Mouse (Mus musculus): ENCODE data around the gene Prex1. TPM values are rescaled to one million over a fixed set of nuclear protein-coding genes. Genes with fewer than 3 reads are reported as not detected.

Gene Prex1
- polyA plus RNA-seq, 1 experiment from 2014 or later, result 11.3 TPM

- H3K4me3 ChIP-seq (ENCODE audit: low read depth, low read length), result no peak overlapping the region
- 85% methylated on average over 12 of the region's 12 CpGs for WGBS
- ATAC-seq (replicated peaks; ENCODE audit: low FRiP score, low TSS enrichment, low read depth), result no peak
- no peaks in the 10 kb centered on the region for H3K27me3 ChIP-seq (replicated peaks; ENCODE audit: control insufficient read depth, insufficient read depth, low read length)
- H3K36me3 ChIP-seq (ENCODE audit: control insufficient read depth, insufficient read depth, low read length), result no peaks in the 10 kb centered on the region
- H3K9ac ChIP-seq (ENCODE audit: low read length), result no peak overlapping the region
- no peaks in the 10 kb centered on the region for H3K4me1 ChIP-seq (replicated peaks; ENCODE audit: control insufficient read depth, insufficient read depth, low read length)
- DNase-seq (ENCODE audit: low spot score), result no peak
- no peak overlapping the region for H3K4me2 ChIP-seq (ENCODE audit: low read length)
- H3K9me3 ChIP-seq (ENCODE audit: control insufficient read depth, low read length), result no peaks in the 10 kb centered on the region
- no peak overlapping the region for H3K27ac ChIP-seq (ENCODE audit: low read depth)
These were observed 115.0 kb downstream of the Prex1 start for GRCm38 (mm10) chr2:166598453-166599155.

GRCm38 (mm10) chr2:166597763-166598162 lies 115.9 kb downstream of the Prex1 start:
- no peak for ATAC-seq (replicated peaks; ENCODE audit: low FRiP score, low TSS enrichment, low read depth)
- H3K4me3 ChIP-seq (ENCODE audit: low read depth, low read length), result no peak overlapping the region
- WGBS, result 81% methylated on average over 6 of the region's 6 CpGs
- no peak overlapping the region for H3K9ac ChIP-seq (ENCODE audit: low read length)
- H3K4me2 ChIP-seq (ENCODE audit: low read length), result no peak overlapping the region
- H3K4me1 ChIP-seq (replicated peaks; ENCODE audit: control insufficient read depth, insufficient read depth, low read length), result no peaks in the 10 kb centered on the region
- H3K9me3 ChIP-seq (ENCODE audit: control insufficient read depth, low read length), result no peaks in the 10 kb centered on the region
- H3K27me3 ChIP-seq (replicated peaks; ENCODE audit: control insufficient read depth, insufficient read depth, low read length), result no peaks in the 10 kb centered on the region
- no peak overlapping the region for H3K27ac ChIP-seq (ENCODE audit: low read depth)
- no peak for DNase-seq (ENCODE audit: low spot score)
- no peaks in the 10 kb centered on the region for H3K36me3 ChIP-seq (ENCODE audit: control insufficient read depth, insufficient read depth, low read length)

DNA sequence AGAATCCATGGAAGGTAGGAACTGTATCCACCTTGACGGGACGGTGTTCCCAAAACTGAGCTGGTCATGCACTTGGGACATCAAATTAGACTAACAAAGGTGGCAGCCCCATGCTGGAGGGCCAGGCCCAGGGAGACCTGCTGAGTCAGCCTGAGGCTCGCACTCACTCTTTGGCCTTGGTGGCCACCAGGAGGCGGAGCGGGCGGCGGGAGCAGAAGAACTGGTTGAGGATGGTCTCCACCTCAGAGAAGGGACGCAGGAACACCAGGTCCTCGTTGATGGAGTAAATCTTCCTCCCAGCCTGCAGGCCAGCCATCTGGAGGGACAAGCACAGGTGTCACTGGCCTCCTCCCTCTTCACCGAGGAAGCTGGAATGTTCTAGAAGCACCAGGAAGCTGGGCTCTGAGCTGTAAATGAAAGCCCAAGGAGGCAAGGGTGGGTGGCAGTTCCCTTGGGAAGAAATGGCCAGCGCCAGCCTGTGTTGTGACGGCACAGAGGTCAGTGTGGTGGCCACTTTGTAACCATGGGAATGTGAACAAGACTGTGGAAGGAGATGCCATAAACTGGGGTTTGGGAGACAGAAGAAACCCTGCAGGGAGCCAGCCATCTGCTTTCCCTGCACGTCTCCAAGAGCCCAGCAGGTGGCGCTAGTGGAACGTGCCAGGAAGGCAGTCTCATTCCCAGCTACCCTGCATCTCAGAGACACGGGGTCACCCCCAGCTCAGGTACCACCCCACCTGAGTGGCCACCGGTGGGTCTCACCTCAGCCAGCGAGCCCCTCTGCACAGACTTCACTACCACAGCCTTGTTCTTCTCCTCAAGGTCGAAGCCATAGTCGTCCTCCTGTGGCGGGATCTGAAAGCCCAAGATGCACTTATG lies 121.4 kb downstream of the Prex1 start:
- Histone ChIP-seq H3K4me3 (ENCODE audit: low read depth, low read length) (no peak overlapping the region), H3K27ac (ENCODE audit: low read depth) (no peak overlapping the region), H3K27me3 (replicated peaks; ENCODE audit: control insufficient read depth, insufficient read depth, low read length) (no peaks in the 10 kb centered on the region), H3K4me2 (ENCODE audit: low read length) (no peak overlapping the region), H3K4me1 (replicated peaks; ENCODE audit: control insufficient read depth, insufficient read depth, low read length) (no peaks in the 10 kb centered on the region), H3K9ac (ENCODE audit: low read length) (no peak overlapping the region), H3K9me3 (ENCODE audit: control insufficient read depth, low read length) (no peaks in the 10 kb centered on the region), H3K36me3 (ENCODE audit: control insufficient read depth, insufficient read depth, low read length) (no peaks in the 10 kb centered on the region)
- ATAC-seq (replicated peaks; ENCODE audit: low FRiP score, low TSS enrichment, low read depth) (no peak; the same call in 1 of the 2 replicates), DNase-seq (ENCODE audit: low spot score) (peak; percentile 93)
- WGBS, result 45% methylated on average over 21 of the region's 21 CpGs

DNA sequence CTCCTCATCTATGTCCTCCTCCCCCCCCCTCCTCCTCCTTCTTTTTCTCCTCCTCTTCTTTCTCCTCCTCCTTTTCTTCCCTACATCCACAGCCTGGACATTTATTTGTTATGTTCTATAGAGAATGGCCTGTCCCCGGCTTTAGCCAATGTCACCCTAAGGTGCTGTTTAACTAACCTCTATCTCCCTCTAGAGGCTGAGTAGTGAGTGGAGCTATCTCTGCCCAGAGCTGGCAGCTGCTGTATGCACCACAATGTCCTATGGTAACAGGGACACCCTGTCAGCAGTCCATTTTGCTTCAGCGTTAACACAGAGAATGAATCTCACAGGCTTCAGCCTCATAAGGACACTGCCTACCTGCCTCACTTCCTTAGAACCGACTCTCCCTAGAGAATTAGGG lies 129.1 kb downstream of the Prex1 start:
- Histone ChIP-seq H3K4me3 (ENCODE audit: low read depth, low read length) (no peak overlapping the region), H3K9ac (ENCODE audit: low read length) (no peak overlapping the region), H3K27me3 (replicated peaks; ENCODE audit: control insufficient read depth, insufficient read depth, low read length) (no peaks in the 10 kb centered on the region), H3K27ac (ENCODE audit: low read depth) (no peak overlapping the region), H3K36me3 (ENCODE audit: control insufficient read depth, insufficient read depth, low read length) (0 out of 2 replicates have a peak, but pooled peaks cover 4% of the 10 kb centered on the region), H3K9me3 (ENCODE audit: control insufficient read depth, low read length) (no peaks in the 10 kb centered on the region), H3K4me2 (ENCODE audit: low read length) (no peak overlapping the region), H3K4me1 (replicated peaks; ENCODE audit: control insufficient read depth, insufficient read depth, low read length) (no peaks in the 10 kb centered on the region)
- DNase-seq (ENCODE audit: low spot score) (no peak), ATAC-seq (replicated peaks; ENCODE audit: low FRiP score, low TSS enrichment, low read depth) (no peak)
- 73% methylated on average over 3 of the region's 3 CpGs for WGBS

GRCm38 (mm10) chr2:166583292-166583691 lies 130.3 kb downstream of the Prex1 start:
- Histone ChIP-seq H3K27me3 (replicated peaks; ENCODE audit: control insufficient read depth, insufficient read depth, low read length) (no peaks in the 10 kb centered on the region), H3K9me3 (ENCODE audit: control insufficient read depth, low read length) (no peaks in the 10 kb centered on the region), H3K9ac (ENCODE audit: low read length) (no peak overlapping the region), H3K4me1 (replicated peaks; ENCODE audit: control insufficient read depth, insufficient read depth, low read length) (no peaks in the 10 kb centered on the region), H3K4me2 (ENCODE audit: low read length) (no peak overlapping the region), H3K4me3 (ENCODE audit: low read depth, low read length) (no peak overlapping the region), H3K27ac (ENCODE audit: low read depth) (no peak overlapping the region), H3K36me3 (ENCODE audit: control insufficient read depth, insufficient read depth, low read length) (0 out of 2 replicates have a peak, but pooled peaks cover 4% of the 10 kb centered on the region)
- 97% methylated on average over 5 of the region's 5 CpGs for WGBS
- DNase-seq (ENCODE audit: low spot score) (no peak), ATAC-seq (replicated peaks; ENCODE audit: low FRiP score, low TSS enrichment, low read depth) (no peak)

DNA sequence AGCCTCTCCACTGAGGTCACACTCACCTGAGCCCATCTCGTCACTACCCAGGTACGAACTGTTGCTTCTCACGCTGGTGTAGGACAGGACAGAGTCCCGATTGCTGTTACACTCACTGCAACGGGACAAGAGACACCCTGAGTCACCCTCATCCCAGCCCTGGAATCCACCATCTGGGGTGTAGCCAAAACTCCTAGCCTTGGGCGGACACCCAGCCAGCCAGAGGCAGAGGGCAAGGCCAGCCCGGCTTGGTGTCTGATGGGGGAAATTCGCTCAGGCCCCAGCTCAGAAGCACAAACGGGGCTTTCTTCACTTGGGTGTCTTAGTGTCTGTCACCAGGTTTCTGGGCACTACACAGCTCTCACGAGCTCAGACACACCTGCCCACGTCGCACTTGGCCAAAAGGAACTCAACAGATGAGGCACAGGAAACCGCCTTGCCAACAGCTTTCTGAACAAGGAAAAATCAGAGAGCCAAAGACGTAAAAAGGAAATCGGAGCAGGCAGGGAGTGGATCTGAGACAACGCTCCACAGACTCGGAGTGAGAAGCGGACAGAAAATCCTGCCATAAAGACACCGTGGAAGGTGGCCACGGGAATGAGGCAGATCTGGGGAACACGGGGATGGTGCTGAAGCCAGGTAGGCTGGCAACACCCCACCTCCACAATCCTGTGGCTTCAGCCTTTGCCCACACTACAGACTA lies 131.6 kb downstream of the Prex1 start:
- no peaks in the 10 kb centered on the region for H3K27me3 ChIP-seq (replicated peaks; ENCODE audit: control insufficient read depth, insufficient read depth, low read length)
- ATAC-seq (replicated peaks; ENCODE audit: low FRiP score, low TSS enrichment, low read depth) (no peak), DNase-seq (ENCODE audit: low spot score) (no peak)
- no peak overlapping the region for H3K9ac ChIP-seq (ENCODE audit: low read length)
- no peak overlapping the region for H3K4me2 ChIP-seq (ENCODE audit: low read length)
- 91% methylated on average over 21 of the region's 21 CpGs for WGBS
- H3K36me3 ChIP-seq (ENCODE audit: control insufficient read depth, insufficient read depth, low read length), result 0 out of 2 replicates have a peak, but pooled peaks cover 4% of the 10 kb centered on the region
- H3K4me3 ChIP-seq (ENCODE audit: low read depth, low read length), result no peak overlapping the region
- no peaks in the 10 kb centered on the region for H3K9me3 ChIP-seq (ENCODE audit: control insufficient read depth, low read length)
- no peak overlapping the region for H3K27ac ChIP-seq (ENCODE audit: low read depth)
- H3K4me1 ChIP-seq (replicated peaks; ENCODE audit: control insufficient read depth, insufficient read depth, low read length), result no peaks in the 10 kb centered on the region

- Histone ChIP-seq H3K4me2 (ENCODE audit: low read length) (no peak overlapping the region), H3K27me3 (replicated peaks; ENCODE audit: control insufficient read depth, insufficient read depth, low read length) (no peaks in the 10 kb centered on the region), H3K27ac (ENCODE audit: low read depth) (no peak overlapping the region), H3K9ac (ENCODE audit: low read length) (no peak overlapping the region), H3K9me3 (ENCODE audit: control insufficient read depth, low read length) (no peaks in the 10 kb centered on the region), H3K4me1 (replicated peaks; ENCODE audit: control insufficient read depth, insufficient read depth, low read length) (no peaks in the 10 kb centered on the region), H3K36me3 (ENCODE audit: control insufficient read depth, insufficient read depth, low read length) (0 out of 2 replicates have a peak, but pooled peaks cover 4% of the 10 kb centered on the region), H3K4me3 (ENCODE audit: low read depth, low read length) (no peak overlapping the region)
- ATAC-seq (replicated peaks; ENCODE audit: low FRiP score, low TSS enrichment, low read depth), result no peak
- DNase-seq (ENCODE audit: low spot score), result no peak
- WGBS, result 87% methylated on average over 5 of the region's 5 CpGs
These were observed 133.8 kb downstream of the Prex1 start for GRCm38 (mm10) chr2:166579793-166580192.

DNA sequence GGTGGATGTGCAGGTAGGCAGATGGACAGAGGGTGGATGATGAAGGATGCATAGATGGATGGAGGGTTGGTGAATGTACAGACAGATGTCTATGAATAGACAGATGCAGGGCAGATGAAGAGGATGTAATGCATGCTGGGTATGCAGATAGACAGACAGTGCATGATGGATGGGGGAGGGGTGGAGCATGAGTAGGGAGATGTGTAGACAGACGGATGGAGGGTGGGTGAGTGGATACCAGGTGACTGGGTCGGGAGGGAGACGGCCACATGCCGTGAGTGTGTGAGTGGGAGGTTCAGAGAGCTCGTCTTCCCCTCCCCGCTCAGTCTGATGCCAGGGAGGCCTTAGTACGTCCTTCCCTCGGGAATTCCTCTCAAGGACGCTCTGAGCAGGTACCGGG lies 134.3 kb downstream of the Prex1 start:
- H3K9me3 ChIP-seq (ENCODE audit: control insufficient read depth, low read length), result no peaks in the 10 kb centered on the region
- 0 out of 2 replicates have a peak, but pooled peaks cover 4% of the 10 kb centered on the region for H3K36me3 ChIP-seq (ENCODE audit: control insufficient read depth, insufficient read depth, low read length)
- no peak overlapping the region for H3K27ac ChIP-seq (ENCODE audit: low read depth)
- no peak overlapping the region for H3K4me3 ChIP-seq (ENCODE audit: low read depth, low read length)
- H3K4me2 ChIP-seq (ENCODE audit: low read length), result no peak overlapping the region
- WGBS, result 89% methylated on average over 10 of the region's 10 CpGs
- no peaks in the 10 kb centered on the region for H3K27me3 ChIP-seq (replicated peaks; ENCODE audit: control insufficient read depth, insufficient read depth, low read length)
- ATAC-seq (replicated peaks; ENCODE audit: low FRiP score, low TSS enrichment, low read depth) (no peak), DNase-seq (ENCODE audit: low spot score) (no peak)
- H3K4me1 ChIP-seq (replicated peaks; ENCODE audit: control insufficient read depth, insufficient read depth, low read length), result no peaks in the 10 kb centered on the region
- no peak overlapping the region for H3K9ac ChIP-seq (ENCODE audit: low read length)

Data from intestine, embryonic 14.5 days (tissue).